Mouse (Mus musculus): Measurements from ENCODE around the gene Emsy.

Emsy gene

DNA sequence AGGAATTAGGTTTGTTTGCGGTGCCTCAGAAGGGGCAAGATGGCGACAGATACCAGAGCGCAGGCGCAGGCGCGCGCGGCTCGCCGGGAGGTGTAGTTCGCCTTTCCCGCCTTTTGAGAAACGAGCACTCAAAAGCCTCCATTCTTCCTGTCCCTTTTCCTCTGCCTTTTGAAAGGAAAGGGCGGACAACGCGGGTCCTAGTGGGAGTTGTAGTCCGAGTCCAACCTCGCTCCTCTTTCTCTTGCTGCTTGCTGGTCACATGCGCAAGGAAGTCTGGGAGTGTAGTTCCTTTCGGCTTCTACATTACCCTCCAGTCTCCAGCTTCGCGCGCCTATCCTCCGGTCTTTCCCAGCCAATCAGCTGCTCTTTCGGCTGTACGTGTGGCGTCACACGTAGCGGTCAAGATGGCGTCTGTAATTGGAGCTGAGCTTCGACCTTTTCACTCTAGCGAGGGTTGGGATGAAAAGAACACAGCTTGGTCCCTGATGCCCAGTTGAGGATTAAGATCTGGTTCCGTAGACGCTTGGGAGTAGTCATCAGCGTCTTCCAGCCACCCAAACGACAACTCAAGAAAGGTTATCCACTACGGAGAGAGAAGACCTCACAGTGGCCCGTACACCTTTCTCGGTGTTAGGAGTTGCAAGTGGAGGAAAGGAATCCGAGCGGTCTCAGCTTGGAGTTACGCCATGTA is at the start of gene Emsy:
TSS of gene Emsy (minus strand) at position 253 of the 691 bp plus-strand sequence.
- peak; percentile 96 to 98 for DNase-seq (ENCODE audit: inconsistent age in 2 of 2, low spot score in 1 of 2)

DNA sequence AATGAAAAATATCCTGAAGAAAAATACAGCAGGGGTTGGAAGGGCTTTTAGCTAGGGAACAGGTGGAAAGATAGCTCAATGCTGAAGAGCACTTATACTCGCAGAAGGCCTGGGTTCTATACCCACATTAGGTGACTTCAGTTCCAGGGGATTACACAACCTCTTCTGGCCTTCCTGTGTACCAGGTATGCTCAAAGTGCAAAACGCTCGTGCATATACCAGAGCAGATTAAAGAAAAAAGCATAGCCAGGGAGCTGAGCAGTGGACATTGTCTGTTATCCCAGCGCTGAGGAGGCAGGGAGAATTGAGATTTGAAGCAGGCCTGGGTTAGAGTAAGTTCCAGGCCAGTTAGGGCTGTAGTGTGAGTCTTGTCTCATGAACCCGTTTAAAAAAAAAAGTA is 47.7 kb upstream of the Emsy start:
- no peak for DNase-seq (ENCODE audit: inconsistent age in 2 of 2, low spot score in 1 of 2)

DNA sequence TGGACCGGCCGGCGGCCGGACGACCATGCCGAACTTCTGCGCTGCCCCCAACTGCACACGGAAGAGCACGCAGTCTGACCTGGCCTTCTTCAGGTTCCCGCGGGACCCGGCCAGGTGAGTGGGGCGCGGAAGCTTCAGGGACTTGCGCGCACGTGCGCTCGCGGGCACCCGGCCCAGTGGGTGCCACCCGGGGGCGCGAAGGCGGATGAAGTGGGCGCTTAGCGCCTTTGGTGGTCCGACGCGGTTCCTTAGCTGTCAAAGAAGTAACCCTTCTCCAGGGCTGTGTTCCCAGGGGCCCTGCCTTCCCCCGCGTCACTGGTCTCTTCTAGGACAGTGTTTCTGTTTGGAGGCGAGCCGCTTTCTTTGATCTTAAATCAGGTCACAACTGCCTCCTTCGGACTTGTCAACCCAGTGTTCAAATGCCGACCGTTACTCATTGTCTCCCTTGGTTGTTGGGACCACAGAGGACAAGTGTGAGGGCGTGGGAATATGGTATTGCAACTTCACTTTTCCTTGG is 46.8 kb upstream of the Emsy start:
- DNase-seq (ENCODE audit: inconsistent age in 2 of 2, low spot score in 1 of 2), result peak; percentile 67 to 87

DNA sequence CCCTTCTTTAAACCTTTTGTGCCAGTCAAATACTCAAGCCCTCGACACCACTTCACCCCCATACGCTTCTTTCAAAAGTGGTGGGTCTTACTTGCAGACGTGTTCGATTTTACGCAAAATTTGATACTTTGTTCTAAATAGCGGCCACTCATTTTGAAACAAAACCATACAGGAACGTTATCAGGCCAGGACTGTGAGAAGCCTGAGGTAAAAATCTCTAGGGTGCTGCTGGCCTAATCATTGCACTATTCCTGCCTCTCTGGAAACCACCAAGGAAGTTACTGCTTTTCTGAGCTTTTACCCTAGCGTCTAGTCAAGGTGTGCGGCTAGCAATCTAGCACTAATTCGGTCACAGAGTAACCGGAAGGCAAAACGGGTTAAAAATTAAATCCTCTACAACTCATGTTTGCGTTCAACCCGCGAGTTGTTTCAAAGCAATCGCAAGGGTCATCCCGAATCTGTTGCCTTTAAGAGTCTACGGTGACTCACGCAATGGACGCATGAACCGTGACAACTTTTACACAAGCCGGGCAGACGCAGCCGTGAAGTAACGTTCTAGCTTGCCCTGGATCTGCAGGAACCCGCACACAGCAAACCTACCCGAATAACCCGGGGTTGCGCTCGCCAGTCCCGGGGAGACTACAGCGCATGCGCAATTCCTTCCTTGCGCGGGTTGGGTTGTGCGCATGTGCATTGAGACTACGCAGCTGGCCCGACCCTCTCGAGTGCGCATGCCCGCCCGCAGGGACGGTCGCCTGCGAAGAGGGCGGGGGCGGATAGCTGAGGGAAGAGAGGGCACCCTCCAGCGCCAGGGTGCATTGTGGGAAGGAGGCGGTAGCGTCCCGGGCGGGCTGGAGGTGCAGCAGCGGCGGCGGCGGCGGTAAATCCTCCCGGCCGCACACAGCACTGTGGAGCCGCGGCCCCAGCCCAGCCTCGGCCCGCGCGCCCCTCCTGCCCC is 46.0 kb upstream of the Emsy start, which contains the start of gene Thap12:
TSS of gene Thap12 (plus strand) at position 821 of the 958 bp plus-strand sequence.
- peak; percentile 100 for DNase-seq (ENCODE audit: inconsistent age in 2 of 2, low spot score in 1 of 2)

DNA sequence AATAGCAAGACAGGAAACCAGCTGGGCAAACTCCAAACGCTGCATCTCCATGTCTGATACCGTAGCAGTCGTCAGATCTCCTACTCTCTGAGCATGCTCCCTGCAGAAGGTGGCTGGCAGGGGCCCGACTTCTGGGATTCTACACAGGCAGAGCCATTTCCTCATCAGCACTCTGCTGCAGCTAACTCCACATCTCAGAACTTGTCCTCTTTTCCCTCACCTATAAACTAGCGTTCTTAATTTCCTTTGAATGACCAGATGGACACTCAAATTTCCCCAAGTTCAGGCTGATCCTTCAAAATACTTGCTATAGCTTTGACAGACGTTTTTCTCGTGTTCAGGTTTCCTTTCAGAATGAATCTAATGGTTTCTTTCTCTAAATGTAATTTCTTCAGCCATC is 45.2 kb upstream of the Emsy start:
- no peak for DNase-seq (ENCODE audit: inconsistent age in 2 of 2, low spot score in 1 of 2)

DNA sequence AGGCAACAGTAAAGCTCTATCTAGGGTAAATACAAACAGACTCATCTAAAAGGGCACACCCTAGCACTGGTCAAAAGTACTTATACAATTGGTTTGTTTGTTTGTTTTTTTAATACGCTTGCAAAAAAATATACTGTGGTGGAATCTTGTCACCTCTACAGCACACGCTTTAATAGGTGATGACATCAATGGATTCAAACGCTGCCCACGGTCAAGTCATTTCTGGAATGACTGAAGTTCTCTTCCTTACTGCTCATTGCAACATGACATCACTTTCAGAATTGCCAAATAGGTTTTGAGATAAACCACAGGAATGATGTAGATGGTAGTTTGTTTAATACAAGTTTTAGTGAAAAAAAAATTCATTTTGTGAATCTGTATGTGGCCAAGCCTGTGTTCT is 42.0 kb upstream of the Emsy start:
- DNase-seq (ENCODE audit: inconsistent age in 2 of 2, low spot score in 1 of 2), result no peak

DNA sequence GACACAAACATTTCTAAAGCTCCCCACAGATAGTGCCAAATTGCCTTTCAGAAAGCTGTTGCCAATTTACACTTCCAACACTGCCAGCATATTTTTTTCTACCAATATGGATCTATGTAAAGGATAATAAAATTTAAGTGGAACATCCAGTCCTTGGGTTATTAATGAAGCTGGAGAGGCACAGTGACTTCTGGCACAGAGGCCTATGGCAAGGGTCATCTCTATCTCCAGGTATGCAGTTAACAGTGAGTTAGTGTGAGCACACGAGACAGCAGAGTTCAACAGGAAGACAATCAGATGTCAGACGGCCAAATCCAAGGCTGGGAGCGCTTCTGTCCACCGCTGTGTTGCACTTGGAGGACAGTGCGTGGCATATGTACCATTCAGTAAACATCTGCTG is 41.5 kb upstream of the Emsy start:
- DNase-seq (ENCODE audit: inconsistent age in 2 of 2, low spot score in 1 of 2), result no peak

DNA sequence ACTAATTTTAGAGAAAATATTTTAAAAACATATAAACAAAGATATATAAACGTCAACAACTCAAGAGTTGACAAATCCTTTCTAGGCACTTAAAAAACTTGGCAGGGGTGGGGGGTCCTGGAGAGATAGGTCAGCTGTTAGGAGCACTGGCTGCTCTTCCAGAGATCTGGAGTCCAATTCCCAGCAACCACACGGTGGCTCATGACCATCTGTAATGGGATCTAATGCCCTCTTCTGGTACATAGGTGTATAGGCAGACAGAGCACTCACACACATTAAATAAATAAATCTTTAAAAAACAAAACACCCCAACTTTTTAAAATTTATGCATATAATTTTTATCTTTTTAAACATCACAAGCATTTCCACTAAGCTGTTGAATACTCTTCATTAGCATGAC is 40.9 kb upstream of the Emsy start:
- DNase-seq (ENCODE audit: inconsistent age in 2 of 2, low spot score in 1 of 2), result peak in 1 of 2 experiments; percentile 55

DNA sequence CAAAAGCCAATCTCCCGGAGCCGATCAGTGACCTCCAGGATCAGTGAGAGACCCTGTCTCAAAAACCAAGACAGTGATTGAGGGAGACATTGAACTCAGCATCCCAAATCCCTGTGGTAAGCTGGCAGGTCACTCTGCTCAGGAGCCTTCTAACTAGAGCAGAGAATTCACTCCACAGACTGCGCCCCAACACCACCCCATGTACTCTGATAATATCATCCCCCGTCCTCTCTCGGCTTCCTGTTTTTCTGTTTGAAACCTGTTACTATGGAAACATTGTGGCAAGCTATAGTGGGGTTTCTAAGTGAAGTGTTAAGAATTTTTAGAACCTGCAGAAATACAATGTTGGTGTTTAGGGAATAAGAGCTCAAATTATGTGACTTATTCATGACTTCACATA is 37.5 kb upstream of the Emsy start:
- no peak for DNase-seq (ENCODE audit: inconsistent age in 2 of 2, low spot score in 1 of 2)

DNA sequence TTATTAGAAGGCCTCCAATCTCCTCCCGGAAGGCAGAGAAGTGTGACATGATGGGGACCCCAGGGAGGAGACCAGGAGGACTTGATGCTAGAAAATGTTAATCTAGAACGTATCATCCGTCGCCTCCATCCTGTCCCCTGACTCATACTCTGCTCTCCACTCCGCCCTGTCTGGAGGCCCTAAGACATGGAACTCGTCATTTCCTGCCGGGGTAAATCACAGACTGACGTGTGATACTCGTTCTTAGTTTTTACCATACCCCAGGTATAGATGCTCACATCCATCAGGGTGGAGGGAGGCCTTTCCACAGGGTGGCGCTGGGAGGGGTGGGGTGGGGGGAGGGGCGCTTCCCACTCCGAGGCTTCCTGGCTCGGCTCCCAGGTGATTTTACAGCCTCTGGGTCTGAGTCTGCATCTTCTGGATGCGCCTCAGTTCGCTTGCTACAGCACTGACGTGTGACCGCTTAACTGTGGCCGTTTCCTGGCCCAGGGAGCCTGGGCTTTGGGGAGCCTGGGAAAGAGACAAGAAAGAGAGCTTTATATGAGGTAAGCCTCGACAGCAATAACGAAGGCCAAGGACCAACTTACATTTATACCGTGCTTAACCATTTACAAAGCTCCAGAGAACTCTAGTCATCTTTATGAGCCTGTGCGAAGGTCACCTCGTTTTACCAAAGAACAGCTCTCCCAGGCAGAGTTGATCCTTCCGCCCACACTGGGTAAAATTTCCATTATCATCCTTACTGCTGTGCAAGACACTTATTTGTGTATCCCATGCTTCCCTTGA is 36.4 kb upstream of the Emsy start:
- peak; percentile 23 to 44 for DNase-seq (ENCODE audit: inconsistent age in 2 of 2, low spot score in 1 of 2)

DNA sequence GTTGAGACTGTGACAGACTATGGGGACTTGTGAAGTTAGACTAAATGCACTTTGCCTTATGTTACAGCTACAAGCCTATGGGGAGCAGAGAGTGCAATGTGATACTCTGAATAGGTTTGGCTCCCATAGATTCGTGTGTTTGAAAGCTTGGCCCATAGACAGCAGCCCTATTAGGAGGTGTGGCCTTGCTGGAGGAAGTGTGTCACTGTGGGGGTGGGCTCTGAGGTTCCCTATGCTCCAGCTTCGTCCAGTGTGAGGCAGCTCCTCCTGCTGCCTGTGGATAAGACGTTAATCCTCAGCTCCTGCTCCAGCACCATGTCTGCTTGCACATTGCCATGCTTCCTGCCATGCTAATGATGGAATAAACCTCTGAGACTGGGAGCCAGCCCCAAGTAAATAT is 34.2 kb upstream of the Emsy start:
- no peak for DNase-seq (ENCODE audit: inconsistent age in 2 of 2, low spot score in 1 of 2)

DNA sequence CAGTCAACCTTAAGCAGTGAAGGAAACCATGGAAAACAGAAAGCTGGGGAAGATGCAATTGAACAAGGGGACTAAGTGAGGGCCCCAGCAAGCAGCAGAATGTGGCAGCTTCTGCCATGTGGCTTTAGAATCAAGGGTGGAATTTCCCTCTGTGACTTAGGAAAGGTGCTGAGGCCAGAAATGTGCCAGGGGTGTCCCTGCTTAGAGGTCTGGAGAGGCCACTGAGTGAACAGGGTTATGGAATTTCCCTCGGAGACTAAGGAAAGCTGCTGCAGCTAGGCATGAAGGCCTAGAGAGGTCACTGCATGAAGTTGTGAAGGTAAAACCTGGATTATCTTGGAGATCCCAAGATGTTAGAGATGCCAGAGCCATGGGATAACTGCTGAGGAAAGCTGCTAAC is 33.5 kb upstream of the Emsy start:
- no peak for DNase-seq (ENCODE audit: inconsistent age in 2 of 2, low spot score in 1 of 2)

DNA sequence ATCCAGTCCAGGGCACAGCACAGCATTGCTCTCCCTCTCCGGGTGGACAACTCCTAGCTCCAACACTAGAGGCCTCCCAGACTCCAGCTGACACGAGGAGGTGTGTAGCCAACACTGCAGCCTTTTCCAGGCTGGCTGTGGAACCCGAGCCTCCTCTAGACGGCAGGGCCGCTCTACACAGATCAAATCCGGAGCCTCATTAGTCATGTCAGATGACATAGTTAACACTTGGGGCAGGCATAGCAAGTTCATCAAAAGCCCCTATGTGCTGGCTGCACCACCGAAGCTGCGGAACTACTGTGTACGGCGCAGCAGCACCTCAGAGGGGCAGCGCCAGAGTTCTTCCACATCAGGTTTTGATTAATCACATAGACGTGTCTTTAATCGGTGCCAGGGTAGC is 29.3 kb upstream of the Emsy start:
- no peak for DNase-seq (ENCODE audit: inconsistent age in 2 of 2, low spot score in 1 of 2)

DNA sequence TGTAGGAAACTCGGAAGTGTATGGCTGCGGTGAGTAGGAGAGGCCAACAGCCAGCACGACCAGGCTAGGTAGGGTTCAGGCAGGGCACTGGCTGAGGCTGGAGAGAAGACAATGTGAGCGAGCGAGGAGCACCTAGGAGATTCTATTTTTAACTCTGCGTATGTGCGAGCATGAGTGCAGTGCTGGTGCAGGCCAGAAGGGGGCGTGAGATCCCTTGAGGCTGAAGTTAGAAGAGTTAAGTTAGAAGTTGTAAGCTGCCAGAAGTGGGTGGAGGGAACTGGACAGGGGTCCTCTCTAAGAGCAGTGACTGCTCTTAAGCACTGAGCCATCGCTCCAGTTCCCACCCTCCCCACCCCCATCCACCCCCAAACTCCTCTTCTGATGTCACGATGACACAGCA is 26.2 kb upstream of the Emsy start:
- DNase-seq (ENCODE audit: inconsistent age in 2 of 2, low spot score in 1 of 2), result no peak

DNA sequence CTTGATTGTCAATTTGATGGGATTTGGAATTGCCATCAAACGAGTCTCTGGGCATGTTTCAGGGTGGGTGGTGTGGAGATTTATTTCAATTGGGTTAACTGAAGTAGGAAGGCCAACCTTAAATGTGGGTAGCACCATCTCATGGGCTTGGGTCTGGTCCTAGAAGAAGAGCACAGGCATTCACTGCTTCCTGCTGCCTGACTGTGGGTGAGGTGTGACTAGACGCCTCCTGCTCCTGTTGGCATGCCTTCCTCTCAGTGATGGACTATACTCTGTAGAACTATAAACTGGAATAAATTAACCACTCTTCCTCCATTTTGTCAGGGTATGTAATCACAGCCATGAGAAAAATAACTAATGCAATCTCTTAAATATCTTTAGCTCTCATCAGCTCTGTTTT is 24.1 kb upstream of the Emsy start:
- no peak for DNase-seq (ENCODE audit: inconsistent age in 2 of 2, low spot score in 1 of 2)

DNA sequence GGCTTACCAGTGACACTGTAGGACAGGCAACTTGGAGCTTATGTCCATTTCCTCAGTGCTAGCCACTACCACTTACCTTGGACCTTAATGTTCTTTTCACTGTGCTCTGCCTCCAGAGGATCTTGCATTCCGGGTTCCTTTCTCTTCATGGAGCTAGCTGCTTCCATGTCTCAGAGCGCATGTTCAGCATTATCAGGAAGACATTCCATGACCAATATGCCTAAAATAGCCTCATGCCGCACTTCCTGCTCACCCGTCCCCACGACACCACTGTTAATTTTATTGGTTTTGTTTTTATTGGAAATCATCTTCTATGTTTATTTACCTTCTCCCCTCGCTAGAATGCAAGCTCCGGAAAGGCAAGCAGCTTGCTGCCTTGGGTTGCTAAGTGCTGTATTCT is 21.9 kb upstream of the Emsy start:
- no peak for DNase-seq (ENCODE audit: inconsistent age in 2 of 2, low spot score in 1 of 2)

DNA sequence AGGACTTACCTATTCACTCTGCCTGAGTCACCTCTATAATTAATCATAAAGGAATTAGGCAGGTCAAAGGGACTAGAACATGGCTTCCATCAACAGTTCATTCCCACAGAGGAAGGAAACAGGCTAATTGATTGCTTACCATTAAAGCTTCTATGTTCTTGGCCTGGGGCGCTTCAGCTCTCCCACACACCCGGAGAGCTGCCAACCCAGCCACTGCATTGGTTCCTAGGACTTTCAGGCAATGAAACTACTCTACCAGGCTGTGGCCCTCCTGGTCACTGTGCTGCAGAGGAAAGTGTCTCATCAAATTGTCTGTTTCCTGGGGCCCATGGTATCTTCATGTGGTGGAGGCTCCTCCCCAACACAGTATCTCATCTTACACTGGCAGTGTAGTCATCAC is 20.9 kb upstream of the Emsy start:
- DNase-seq (ENCODE audit: inconsistent age in 2 of 2, low spot score in 1 of 2), result no peak

DNA sequence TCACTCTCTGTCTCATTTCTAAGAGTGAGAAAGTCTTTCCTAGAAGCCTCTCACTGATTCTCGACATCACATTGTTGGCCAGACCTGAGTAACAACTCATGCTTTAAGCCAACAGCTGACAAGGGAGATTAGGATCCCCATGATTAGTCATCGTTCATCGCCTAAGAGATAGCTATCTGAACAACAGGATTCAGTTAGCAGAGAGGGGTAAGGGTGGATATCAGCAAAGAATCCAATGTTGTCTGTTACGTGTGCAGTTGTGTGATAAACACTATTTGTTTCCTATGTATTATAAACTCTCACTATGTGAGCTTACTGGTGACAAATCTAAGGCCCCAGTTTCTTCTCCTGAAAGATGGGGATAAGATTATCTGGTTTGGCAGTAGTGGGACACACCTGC is 17.8 kb upstream of the Emsy start:
- DNase-seq (ENCODE audit: inconsistent age in 2 of 2, low spot score in 1 of 2), result no peak

DNA sequence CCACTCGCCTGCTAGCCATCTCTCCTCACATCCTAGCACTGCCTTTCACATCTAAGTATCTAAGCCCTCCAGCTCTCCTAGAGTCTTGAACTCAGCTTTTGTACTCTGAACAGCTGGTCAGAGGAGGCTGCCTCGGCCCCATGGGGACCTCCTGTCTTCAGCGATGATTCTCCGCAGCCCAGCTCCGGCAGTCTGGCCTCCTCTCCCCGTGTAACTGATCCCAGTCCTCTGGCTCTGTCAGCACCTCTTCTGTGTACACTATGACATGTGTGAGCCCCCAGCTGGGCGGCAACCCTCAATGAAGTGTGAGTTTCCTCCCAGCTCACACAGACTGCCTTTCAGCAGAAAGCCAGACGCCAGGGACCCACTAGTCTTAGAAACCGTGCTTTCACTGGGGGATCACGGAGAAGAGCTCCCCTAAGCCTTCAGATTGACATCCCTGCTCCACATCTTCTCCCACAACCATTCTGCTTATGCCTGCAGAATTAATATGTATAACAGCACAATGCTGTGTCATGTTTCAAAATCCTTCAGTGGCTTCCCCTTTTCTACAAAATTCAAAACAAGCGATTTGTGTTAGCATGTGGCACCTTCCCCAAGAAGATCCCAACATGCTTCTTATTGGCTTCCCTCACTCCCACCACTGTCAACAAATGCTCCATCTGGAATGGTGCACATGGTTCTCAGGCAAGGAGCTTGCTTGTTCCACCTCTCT is 15.8 kb upstream of the Emsy start:
- no peak for DNase-seq (ENCODE audit: inconsistent age in 2 of 2, low spot score in 1 of 2)

DNA sequence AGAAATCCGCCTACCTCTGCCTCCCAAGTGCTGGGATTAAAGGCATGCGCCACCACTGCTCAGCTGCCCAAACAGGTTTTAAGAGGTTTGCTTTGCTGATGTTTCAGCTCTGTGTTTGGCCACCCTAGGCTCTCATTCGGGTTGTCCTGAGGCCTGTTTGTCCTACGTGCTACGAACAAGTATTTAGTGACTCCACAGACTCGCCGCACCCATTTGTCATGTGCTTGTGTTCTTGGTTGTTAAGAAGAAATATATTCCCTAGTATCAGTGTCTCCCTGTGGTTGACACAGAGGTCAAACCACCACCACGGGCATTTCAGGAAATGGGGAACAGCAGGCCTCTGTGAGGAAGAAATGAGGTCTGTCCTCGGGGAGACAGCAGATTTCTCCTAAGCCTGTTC is 14.8 kb upstream of the Emsy start:
- no peak for DNase-seq (ENCODE audit: inconsistent age in 2 of 2, low spot score in 1 of 2)

DNA sequence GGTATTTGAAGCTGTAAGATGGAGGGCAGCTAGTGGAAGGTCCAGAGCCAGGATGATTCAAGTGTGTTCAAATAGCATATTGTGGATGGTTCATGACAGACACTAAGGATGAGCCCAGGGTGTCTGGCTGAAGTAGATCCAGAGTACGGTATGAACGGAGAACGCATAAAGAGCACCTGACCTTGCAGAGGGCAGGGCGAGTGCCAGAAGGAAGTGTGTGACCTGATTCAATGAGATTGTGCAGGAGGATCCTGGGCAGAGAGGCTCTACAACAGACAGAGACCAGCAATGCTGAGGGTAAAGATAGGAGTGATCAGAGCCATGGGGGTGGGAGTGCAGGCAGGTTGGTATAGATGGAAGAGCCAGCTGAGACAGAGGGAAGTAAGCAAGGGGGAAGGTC is 14.2 kb upstream of the Emsy start:
- DNase-seq (ENCODE audit: inconsistent age in 2 of 2, low spot score in 1 of 2), result no peak

Measured in adrenal gland, adult (tissue).